ENCODE assay signal across 8 mouse cellular contexts in the genomic region with DNA sequence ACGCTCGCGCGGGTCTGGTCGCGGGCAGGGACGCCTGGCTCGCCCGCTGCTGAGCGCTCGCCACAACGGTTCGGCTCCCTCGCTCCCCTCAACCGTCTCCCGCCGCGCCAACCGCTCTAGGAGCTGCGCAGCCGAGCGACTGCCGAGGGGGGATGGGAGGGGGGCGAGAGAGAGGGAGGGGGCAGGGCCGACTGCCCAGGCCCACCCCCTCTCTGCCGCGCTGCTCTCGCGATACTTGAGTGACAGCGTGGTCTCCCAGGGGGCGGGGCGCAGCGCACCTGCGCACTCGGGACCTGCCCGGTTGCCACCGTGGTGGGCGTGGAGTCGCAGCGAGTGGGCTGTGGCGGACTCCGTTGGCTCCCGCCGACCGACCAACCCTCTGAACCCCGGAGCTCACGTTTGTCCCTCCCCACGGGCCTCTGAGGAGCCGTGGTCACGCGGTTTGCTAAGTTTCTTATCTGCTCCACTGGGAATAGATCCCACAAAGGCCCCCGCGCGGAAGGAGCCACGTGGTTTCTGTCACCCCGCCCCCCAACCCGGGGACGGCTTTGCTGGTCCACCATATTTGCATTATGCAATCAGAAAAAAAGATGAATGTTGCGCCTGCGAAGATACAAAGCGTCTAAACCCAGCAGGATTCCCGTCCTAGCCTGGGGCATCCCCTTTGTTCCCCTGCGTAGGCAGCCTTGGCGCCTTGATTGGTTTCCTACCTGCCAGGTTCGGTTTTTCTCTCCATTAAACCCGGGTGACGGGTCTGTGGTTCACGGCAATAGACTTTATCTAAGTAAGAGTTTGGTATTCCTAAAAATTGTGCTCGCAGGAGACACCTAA. TPM values are rescaled to one million over a fixed set of nuclear protein-coding genes. Genes with fewer than 3 reads are reported as not detected.
DNase-seq lines count a peak whose midpoint lies in the region; ATAC-seq lines count a peak whose summit lies in the region.

Gene Hnrnph3 (minus strand): TSS at position 469 of the 831 bp plus-strand sequence.
Gene Pbld2 (plus strand): TSS at position 567 of the 831 bp plus-strand sequence.

- peak within 1 kb of the TSS; percentile 98 for H3K27ac ChIP-seq in brown adipose tissue, adult 24 weeks (replicated peaks; ENCODE audit: low read depth, low read length)
- H3K27ac ChIP-seq in heart, embryonic 13.5 days (replicated peaks), result peak within 1 kb of the TSS; percentile 100
- H3K27ac ChIP-seq in liver, embryonic 12.5 days, result peak within 1 kb of the TSS; percentile 99
- H3K27ac ChIP-seq in stomach, embryonic 15.5 days, result peak within 1 kb of the TSS; percentile 100

- H3K4me2 ChIP-seq in heart, embryonic 13.5 days, result peak within 1 kb of the TSS; percentile 77
- H3K4me2 ChIP-seq in liver, embryonic 12.5 days, result peak within 1 kb of the TSS; percentile 88
- peak within 1 kb of the TSS; percentile 69 for H3K4me2 ChIP-seq in stomach, embryonic 15.5 days

- no peaks in the 10 kb centered on the region for H3K27me3 ChIP-seq in heart, embryonic 13.5 days (replicated peaks)
- no peaks in the 10 kb centered on the region for H3K27me3 ChIP-seq in liver, embryonic 12.5 days (replicated peaks)
- no peaks in the 10 kb centered on the region for H3K27me3 ChIP-seq in stomach, embryonic 15.5 days (replicated peaks)

- ATAC-seq in heart, embryonic 13.5 days (ENCODE audit: extremely low read depth, insufficient number of reproducible peaks, low FRiP score, low TSS enrichment), result peak; percentile 92
- ATAC-seq in liver, embryonic 12.5 days, result peak; percentile 92
- ATAC-seq in stomach, embryonic 15.5 days (ENCODE audit: insufficient read depth, low FRiP score, low read depth), result peak; percentile 94

- H3K36me3 ChIP-seq in heart, embryonic 13.5 days, result no peaks in the 10 kb centered on the region
- H3K36me3 ChIP-seq in liver, embryonic 12.5 days, result no peaks in the 10 kb centered on the region; the same call in 1 of the 2 replicates
- H3K36me3 ChIP-seq in stomach, embryonic 15.5 days, result no peaks in the 10 kb centered on the region

- H3K4me3 ChIP-seq in brown adipose tissue, adult 24 weeks (ENCODE audit: insufficient read depth, low read depth, low read length), result peak within 1 kb of the TSS; percentile 97
- peak within 1 kb of the TSS; percentile 86 for H3K4me3 ChIP-seq in heart, embryonic 13.5 days
- H3K4me3 ChIP-seq in liver, embryonic 12.5 days, result peak within 1 kb of the TSS; percentile 95
- peak within 1 kb of the TSS; percentile 85 for H3K4me3 ChIP-seq in stomach, embryonic 15.5 days (replicated peaks)

- peak; percentile 99 for DNase-seq in CD4-positive, CD25-positive, alpha-beta regulatory T cell, adult 2 months (ENCODE audit: low read depth, low spot score)
- DNase-seq in fat pad, adult 2 months (ENCODE audit: extremely low read depth, low read depth, low spot score), result peak; percentile 79
- peak; percentile 99 for DNase-seq in kidney, postnatal 10 days
- peak; percentile 98 to 99 for DNase-seq in natural killer cell, adult 2 months (ENCODE audit: low spot score in 2 of 2)

- H3K9ac ChIP-seq in heart, embryonic 13.5 days, result peak within 1 kb of the TSS; percentile 98
- peak within 1 kb of the TSS; percentile 98 for H3K9ac ChIP-seq in liver, embryonic 12.5 days
- H3K9ac ChIP-seq in stomach, embryonic 15.5 days, result peak within 1 kb of the TSS; percentile 99

- H3K9me3 ChIP-seq in heart, embryonic 13.5 days, result no peaks in the 10 kb centered on the region
- H3K9me3 ChIP-seq in liver, embryonic 12.5 days (replicated peaks), result no peaks in the 10 kb centered on the region
- no peaks in the 10 kb centered on the region for H3K9me3 ChIP-seq in stomach, embryonic 15.5 days

- WGBS in heart, embryonic 13.5 days, result under 1% methylated on average over 57 of the region's 69 CpGs
- under 1% methylated on average over 67 of the region's 69 CpGs for WGBS in liver, embryonic 12.5 days (ENCODE audit: insufficient replicate concordance)
- under 1% methylated on average over 66 of the region's 69 CpGs for WGBS in stomach, embryonic 15.5 days

- peaks cover 6% of the 10 kb centered on the region for H3K4me1 ChIP-seq in brown adipose tissue, adult 24 weeks (ENCODE audit: control insufficient read depth, insufficient read depth, insufficient read length, low read length)
- H3K4me1 ChIP-seq in heart, embryonic 13.5 days, result peaks cover 38% of the 10 kb centered on the region
- peaks cover 44% of the 10 kb centered on the region for H3K4me1 ChIP-seq in liver, embryonic 12.5 days
- H3K4me1 ChIP-seq in stomach, embryonic 15.5 days, result peaks cover 15% of the 10 kb centered on the region; the same call in 1 of the 2 replicates

RNA-seq across cellular contexts. Expression of gene Hnrnph3, which starts in this region (rescaled TPM):
- polyA plus RNA-seq in brown adipose tissue, adult 24 weeks (2012; ENCODE audit: insufficient read depth, insufficient read length, missing spikeins), result 30.0 and 45.4 TPM in 2 replicates
- 60.1 and 69.6 TPM in 2 replicates for polyA plus RNA-seq in heart, embryonic 13.5 days (2015; fragmentation: Nextera tagmentation; extraction: Ambion mirVana)
- 37.0 and 43.2 TPM in 2 replicates for polyA plus RNA-seq in liver, embryonic 12.5 days (2016; fragmentation: Nextera tagmentation; extraction: Ambion mirVana)
- 87.7 and 94.5 TPM in 2 replicates for polyA plus RNA-seq in stomach, embryonic 15.5 days (2015; fragmentation: Nextera tagmentation; extraction: Ambion mirVana)

RNA-seq across cellular contexts. Expression of gene Pbld2, which starts in this region (rescaled TPM):
- 0.58 and 1.9 TPM in 2 replicates for polyA plus RNA-seq in brown adipose tissue, adult 24 weeks (2012; ENCODE audit: insufficient read depth, insufficient read length, missing spikeins)
- 0.55 and 0.60 TPM in 2 replicates for polyA plus RNA-seq in heart, embryonic 13.5 days (2015; fragmentation: Nextera tagmentation; extraction: Ambion mirVana)
- 1.2 and 1.4 TPM in 2 replicates for polyA plus RNA-seq in liver, embryonic 12.5 days (2016; fragmentation: Nextera tagmentation; extraction: Ambion mirVana)
- 4.7 and 6.5 TPM in 2 replicates for polyA plus RNA-seq in stomach, embryonic 15.5 days (2015; fragmentation: Nextera tagmentation; extraction: Ambion mirVana)

Comparison
In these comparisons a context has a peak if more than half of its experiments do, and no peak if none do; other contexts are left out.
1. Peak in every context shown above with its lines: DNase-seq, ATAC-seq, H3K4me3 ChIP-seq and H3K27ac ChIP-seq.